Mouse (Mus musculus) heart, embryonic 10.5 days (tissue): ENCODE measurements around the gene Mast3. TPM values are rescaled to one million over a fixed set of nuclear protein-coding genes. Genes with fewer than 3 reads are reported as not detected.

Experiments
- DNase-seq: peaks from one replicate; pipeline ENCODE4 v3.0.0-alpha.2; 2017; ENCODE audit warnings: low spot score
- H3K27ac ChIP-seq: fragments of 300-500 bp; sonication (generic); 2 replicates; pipeline ENCODE4 v1.5.1; 2016; ENCODE audit warnings: mild to moderate bottlenecking
- H3K27me3 ChIP-seq: fragments of 300-500 bp; sonication (generic); 2 replicates; pipeline ENCODE4 v1.6.1; 2016; ENCODE audit warnings: mild to moderate bottlenecking; ENCODE audit not compliant: poor library complexity, insufficient read depth, severe bottlenecking
- H3K36me3 ChIP-seq: fragments of 300-500 bp; sonication (generic); 2 replicates; pipeline ENCODE4 v1.6.1; 2016; ENCODE audit warnings: mild to moderate bottlenecking, moderate library complexity
- H3K4me1 ChIP-seq: fragments of 300-500 bp; sonication (generic); 2 replicates; pipeline ENCODE4 v1.6.1; 2016; ENCODE audit warnings: mild to moderate bottlenecking
- H3K4me3 ChIP-seq: fragments of 300-500 bp; sonication (generic); 2 replicates; pipeline ENCODE4 v1.5.1; 2016; ENCODE audit warnings: mild to moderate bottlenecking, moderate library complexity
- H3K9me3 ChIP-seq: fragments of 300-500 bp; sonication (generic); 2 replicates; pipeline ENCODE4 v1.6.1; 2016; ENCODE audit warnings: mild to moderate bottlenecking, moderate library complexity
- WGBS: fragments of 180-500 bp; shearing (Covaris S2); methylation state at CpG from one replicate; pipeline ENCODE4 v1.1.7; 2016; 5-methylcytosine and 5-hydroxymethylcytosine counted together
- polyA plus RNA-seq: library from polyadenylated mRNA; unstranded; fragments of >200 nt; fragmentation: Nextera tagmentation; extraction: Ambion mirVana; gene quantifications from 2 replicates; pipeline ENCODE4 v1.2.1, GENCODE M21; 2016

Gene Mast3
- polyA plus RNA-seq, 1 experiment from 2014 or later: 9.3 TPM

DNA sequence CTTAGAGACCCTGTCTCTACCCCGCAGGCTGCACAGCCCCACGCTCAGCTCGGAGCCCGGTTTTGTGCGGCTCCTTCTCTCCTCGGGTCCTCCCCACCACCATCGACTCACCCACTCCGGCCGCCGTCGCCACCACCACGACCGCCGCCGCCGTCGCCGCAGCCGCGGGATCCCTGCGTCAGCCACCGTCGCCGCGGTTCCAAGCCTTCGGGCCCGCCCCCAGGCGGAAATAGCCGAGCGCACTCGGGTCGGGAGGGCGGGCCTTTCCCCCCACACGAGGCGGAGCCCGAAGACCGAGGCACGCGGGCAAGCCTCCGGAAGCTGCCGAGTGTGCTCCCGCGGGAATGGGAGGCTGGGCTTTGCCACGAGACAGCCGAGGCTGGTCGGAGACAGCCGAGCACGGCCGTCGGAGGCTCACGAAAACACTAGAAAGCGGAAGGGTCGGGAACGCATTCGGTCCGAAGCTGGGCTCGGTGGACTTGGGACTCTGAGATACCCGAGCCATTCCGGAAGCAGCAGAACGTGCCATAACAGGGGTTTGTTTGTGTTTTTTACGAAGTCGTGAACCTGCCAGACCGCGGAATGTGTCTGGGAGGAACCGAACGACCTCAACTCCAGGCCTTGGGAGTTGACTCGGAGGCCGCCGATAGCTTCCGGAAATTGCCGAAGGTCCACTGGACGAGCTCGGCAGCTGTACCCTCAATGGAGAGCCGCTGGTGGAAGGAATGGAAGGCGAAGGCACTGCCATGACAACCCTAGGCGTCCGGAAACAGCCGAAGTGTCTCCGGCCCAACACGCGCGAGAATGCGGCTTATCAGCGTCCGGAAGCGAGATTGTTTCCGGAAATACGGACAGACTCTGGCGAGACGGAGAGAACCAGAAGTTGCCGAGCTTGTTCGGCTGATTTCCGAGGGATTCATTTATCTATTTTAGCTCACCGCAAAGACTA is 28.1 kb downstream of the Mast3 start, which contains the start of gene Pik3r2:
TSS of gene Pik3r2 (minus strand) at position 218 of the 949 bp plus-strand sequence.
- Histone ChIP-seq H3K4me3 (peak within 1 kb of the TSS; percentile 88), H3K27ac (peak within 1 kb of the TSS; percentile 96), H3K27me3 (peaks cover under 1% of the 10 kb centered on the region; the same call in 1 of the 2 replicates), H3K36me3 (peaks cover 64% of the 10 kb centered on the region), H3K4me1 (peaks cover 47% of the 10 kb centered on the region), H3K9me3 (no peaks in the 10 kb centered on the region)
- under 1% methylated on average over 94 of the region's 94 CpGs for WGBS
- DNase-seq: peak; percentile 99

DNA sequence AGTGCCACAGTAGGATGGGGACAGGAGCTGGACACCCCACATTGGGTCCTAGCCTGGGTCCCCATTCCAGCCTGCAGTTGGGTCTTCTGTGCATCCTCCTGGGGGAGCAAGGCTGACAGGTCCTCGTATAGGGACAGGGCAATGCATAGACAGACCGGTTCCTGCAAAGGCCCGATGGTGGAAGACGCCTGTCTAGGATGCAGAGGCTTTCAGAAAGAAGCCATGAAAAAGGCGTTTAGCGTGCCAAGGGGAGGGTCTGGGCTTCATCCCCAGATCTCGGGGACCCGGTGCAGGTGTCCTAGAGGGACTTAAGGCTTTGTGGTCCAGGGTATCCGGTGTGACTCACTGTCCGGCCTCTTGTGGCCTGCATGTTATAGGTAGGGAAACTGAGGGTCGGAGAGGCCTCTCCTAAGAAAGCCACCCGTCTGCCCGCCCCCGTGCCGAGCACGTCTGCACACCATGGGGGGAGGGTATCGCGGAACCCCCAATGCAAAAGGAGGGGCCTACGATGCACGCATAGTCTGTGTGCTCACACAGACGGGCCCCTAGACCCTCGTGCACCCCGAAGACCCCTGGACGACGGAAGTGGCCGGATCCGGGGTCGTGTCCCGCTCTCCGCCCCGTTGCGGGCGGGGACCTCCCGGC is 28.9 kb downstream of the Mast3 start:
- no peak for DNase-seq
- peaks cover 64% of the 10 kb centered on the region for H3K36me3 ChIP-seq

DNA sequence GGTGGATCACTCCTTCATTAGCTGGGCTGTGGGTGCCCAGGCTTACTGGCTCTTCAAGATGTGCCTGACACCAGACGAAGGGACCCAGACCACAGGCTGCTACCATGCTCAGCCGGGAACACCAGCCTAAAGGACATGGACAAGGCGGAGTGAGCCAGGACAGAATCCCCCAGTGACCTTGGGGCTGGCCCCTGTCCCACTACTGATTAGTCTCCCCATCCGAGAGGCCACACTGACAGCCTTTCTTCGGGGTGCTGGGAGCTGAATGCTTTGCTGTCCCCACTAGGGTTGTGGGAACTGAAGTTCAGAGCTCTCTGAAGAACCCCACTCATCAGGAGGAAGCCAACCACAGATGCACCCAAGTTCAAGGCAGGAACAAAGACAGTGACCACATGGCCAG is 29.6 kb downstream of the Mast3 start:
- 86% methylated on average over 5 of the region's 5 CpGs for WGBS
- Histone ChIP-seq H3K36me3 (peaks cover 64% of the 10 kb centered on the region), H3K4me1 (peaks cover 47% of the 10 kb centered on the region), H3K27me3 (peaks cover 11% of the 10 kb centered on the region; the same call in 1 of the 2 replicates), H3K27ac (peak overlapping the region; percentile 96; the same call in 1 of the 2 replicates), H3K9me3 (no peaks in the 10 kb centered on the region), H3K4me3 (peak overlapping the region; percentile 88; the same call in 1 of the 2 replicates)
- DNase-seq: no peak

More for the DNA sequence above, 28.9 kb downstream of the Mast3 start:
- H3K4me1 ChIP-seq: peaks cover 47% of the 10 kb centered on the region
- WGBS: 4% methylated on average over 34 of the region's 34 CpGs
- no peaks in the 10 kb centered on the region for H3K9me3 ChIP-seq
- peaks cover 4% of the 10 kb centered on the region; the same call in 1 of the 2 replicates for H3K27me3 ChIP-seq
- peak overlapping the region; percentile 88 for H3K4me3 ChIP-seq
- peak overlapping the region; percentile 96 for H3K27ac ChIP-seq

DNA sequence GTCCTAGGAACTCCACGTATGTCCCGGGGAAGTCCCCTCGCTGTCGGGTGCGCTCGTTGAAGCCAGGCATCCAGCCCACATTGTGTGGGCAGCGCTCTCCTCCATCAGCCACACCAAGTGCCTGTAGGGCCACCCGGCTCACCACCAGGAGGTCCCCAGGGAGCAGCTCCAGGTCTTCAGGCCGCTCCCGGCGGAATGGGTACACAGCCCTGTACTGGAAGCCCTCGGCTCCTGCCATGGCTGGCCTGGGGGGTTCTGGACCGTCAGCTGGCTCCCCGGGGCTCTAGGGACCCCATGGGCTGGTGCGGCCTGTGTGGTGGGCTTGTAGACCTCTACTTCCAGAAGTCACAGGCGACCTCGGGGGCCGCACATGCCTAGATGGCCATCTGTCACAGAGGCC is 30.1 kb downstream of the Mast3 start:
- H3K27ac ChIP-seq: peak overlapping the region; percentile 23; the same call in 1 of the 2 replicates

DNA sequence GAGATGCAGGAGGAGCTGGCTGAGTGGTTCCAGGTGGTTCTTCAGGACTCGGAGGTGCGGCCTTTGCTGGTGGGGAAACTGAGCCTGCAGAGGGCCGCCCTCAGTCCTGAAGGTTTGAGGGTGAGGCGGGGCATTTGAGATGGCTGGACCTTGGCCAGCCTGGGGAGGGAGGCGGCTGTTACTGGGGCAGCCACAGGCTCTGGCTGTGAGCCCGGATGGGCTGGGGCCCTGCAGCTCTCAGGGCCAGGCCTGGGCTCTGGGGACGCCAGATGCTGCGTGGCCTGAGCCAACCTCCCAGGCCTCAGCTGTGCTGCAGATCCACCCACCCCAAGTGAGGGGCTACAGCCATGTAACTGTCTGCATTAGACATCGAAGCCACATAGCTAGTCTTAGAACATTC is 31.0 kb downstream of the Mast3 start:
- Histone ChIP-seq H3K27me3 (peaks cover 11% of the 10 kb centered on the region; the same call in 1 of the 2 replicates), H3K36me3 (peaks cover 60% of the 10 kb centered on the region), H3K9me3 (no peaks in the 10 kb centered on the region), H3K4me1 (peaks cover 44% of the 10 kb centered on the region), H3K4me3 (peak overlapping the region; percentile 22; the same call in 1 of the 2 replicates), H3K27ac (no peak overlapping the region)
- DNase-seq: no peak
- 75% methylated on average over 9 of the region's 9 CpGs for WGBS

More for the DNA sequence above, 30.1 kb downstream of the Mast3 start:
- peaks cover 11% of the 10 kb centered on the region; the same call in 1 of the 2 replicates for H3K27me3 ChIP-seq
- peaks cover 62% of the 10 kb centered on the region for H3K36me3 ChIP-seq
- 93% methylated on average over 18 of the region's 18 CpGs for WGBS
- H3K4me1 ChIP-seq: peaks cover 44% of the 10 kb centered on the region
- H3K4me3 ChIP-seq: no peak overlapping the region
- no peak for DNase-seq
- no peaks in the 10 kb centered on the region for H3K9me3 ChIP-seq

DNA sequence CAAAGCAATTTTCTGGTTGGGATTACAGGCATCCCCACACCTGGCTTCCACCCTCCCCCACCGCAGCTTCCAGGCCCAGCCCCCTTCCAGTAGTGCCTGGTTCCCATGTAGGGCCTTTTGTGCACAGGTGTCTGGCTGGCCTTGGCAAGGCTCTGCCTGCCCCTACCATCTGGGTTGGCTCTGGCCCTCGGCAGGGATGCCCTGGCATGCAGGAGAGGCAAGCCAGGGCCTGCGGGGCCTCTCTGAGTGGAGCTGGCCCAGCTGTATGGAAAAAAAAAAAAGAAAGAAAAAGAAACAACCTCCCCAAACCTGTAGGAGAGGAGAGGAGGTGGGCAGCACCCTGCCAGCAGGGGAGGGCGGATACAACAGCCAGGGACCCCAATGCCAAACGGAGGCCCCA is 31.4 kb downstream of the Mast3 start:
- peaks cover 43% of the 10 kb centered on the region for H3K4me1 ChIP-seq
- no peak for DNase-seq
- H3K27me3 ChIP-seq: peaks cover 15% of the 10 kb centered on the region; the same call in 1 of the 2 replicates
- no peaks in the 10 kb centered on the region for H3K9me3 ChIP-seq
- no peak overlapping the region for H3K27ac ChIP-seq
- no peak overlapping the region for H3K4me3 ChIP-seq
- WGBS: 88% methylated on average over 5 of the region's 5 CpGs
- peaks cover 63% of the 10 kb centered on the region for H3K36me3 ChIP-seq

DNA sequence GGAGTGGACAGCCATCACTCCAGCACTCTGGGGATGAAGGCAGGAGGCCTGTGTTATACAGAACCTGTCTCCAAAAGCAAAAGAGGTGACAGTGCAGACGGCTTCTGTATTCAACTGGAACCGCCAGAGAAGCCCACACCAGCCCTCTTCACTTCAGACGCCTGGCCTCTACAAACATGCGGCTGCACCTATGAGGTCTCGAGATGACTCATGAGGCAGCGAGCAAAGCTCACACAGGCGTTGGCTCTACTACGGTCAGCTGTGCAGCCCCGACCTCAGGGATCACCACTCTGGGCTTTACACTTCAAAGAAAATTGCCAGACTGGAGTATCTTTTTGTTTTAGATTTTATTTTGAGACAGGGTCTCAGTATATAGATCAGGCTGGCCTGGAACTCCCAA is 32.0 kb downstream of the Mast3 start:
- peaks cover 68% of the 10 kb centered on the region for H3K36me3 ChIP-seq
- H3K4me1 ChIP-seq: peaks cover 38% of the 10 kb centered on the region
- no peak overlapping the region for H3K4me3 ChIP-seq
- DNase-seq: no peak
- peaks cover 19% of the 10 kb centered on the region; the same call in 1 of the 2 replicates for H3K27me3 ChIP-seq
- 84% methylated on average over 9 of the region's 9 CpGs for WGBS
- H3K9me3 ChIP-seq: no peaks in the 10 kb centered on the region
- no peak overlapping the region for H3K27ac ChIP-seq

DNA sequence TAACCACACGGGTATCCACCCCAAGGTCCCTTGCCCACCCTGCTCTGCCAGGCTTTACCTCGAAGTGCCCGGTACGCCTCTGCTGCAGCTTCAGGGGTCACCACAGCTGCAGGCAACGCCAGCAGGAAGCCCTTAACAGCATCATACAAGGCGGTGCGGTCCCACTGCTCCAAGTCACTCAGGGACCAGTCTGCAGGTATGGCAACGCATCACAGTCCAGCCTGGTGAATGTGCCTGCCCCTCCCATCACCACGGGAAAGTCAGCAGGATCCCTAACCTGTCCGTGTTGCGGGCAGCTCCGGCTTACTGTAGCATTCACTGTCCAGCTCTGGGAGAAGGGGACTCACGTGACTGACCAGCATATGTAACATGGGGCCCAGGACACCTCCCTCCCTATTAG is 32.8 kb downstream of the Mast3 start:
- Histone ChIP-seq H3K9me3 (no peaks in the 10 kb centered on the region), H3K4me1 (peaks cover 34% of the 10 kb centered on the region), H3K36me3 (peaks cover 73% of the 10 kb centered on the region), H3K4me3 (no peak overlapping the region), H3K27ac (no peak overlapping the region), H3K27me3 (peaks cover 27% of the 10 kb centered on the region; the same call in 1 of the 2 replicates)
- no peak for DNase-seq
- 94% methylated on average over 13 of the region's 13 CpGs for WGBS

DNA sequence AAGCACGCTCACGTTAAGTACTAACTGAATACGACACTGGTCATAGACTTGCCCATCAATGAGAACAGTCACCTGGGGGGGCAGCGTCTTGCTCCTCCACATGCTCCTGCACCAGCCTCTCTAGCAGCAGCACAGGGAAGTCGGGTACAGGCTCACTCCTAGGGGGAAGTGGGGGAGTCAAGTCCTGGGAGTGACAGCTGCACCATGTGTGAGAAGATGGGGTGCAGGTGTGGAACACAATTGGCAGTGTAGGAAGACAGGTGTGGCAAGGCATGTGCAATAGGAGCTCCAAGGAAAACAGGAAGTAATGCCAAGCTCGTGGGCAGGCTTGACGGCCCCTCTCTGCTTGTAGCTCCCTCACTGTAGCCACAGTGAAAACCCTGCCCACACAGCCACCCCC is 33.6 kb downstream of the Mast3 start:
- no peak overlapping the region for H3K4me3 ChIP-seq
- 87% methylated on average over 7 of the region's 7 CpGs for WGBS
- H3K4me1 ChIP-seq: peaks cover 39% of the 10 kb centered on the region
- H3K27ac ChIP-seq: no peak overlapping the region
- no peak for DNase-seq
- H3K36me3 ChIP-seq: peaks cover 73% of the 10 kb centered on the region
- H3K9me3 ChIP-seq: no peaks in the 10 kb centered on the region
- peaks cover 34% of the 10 kb centered on the region; the same call in 1 of the 2 replicates for H3K27me3 ChIP-seq

DNA sequence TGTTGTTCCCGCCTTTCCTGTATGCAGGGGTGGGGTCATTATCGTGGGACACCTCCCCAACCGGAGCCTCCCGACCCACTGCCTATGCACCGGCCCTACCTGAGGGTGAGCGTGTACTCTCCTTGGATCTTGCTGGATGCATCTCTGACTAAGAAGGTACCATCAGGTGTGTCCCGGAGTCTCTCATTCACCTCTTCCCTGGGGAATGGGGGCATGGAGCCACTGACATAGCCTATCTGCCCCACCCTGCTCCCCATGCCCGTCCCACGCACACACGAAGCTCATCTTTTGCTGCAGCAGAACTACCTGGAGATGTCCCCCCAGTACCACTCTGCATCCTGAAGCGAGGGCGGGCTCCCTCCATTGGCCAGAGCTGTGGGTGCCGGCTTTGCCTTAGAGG is 34.1 kb downstream of the Mast3 start:
- H3K36me3 ChIP-seq: peaks cover 73% of the 10 kb centered on the region

DNA sequence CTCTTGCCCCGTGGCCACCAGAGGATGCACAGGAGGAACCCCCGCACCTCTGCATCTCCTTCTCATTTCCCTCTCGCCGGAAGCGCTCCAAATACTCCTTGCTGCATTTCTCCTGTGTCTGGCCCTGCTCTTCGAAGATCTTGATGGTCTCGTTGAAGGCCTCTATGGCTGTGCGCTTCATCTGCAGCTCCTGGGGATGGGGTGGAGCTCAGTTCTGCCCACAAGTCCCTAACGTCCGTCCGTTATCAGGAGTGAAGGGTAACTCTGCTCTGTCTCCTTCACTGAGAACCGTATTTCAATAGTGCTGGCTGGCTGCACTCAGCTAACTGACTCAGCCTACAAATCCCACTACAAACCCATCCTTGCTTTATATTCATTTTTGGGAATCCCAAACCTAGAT is 35.0 kb downstream of the Mast3 start:
- peaks cover 70% of the 10 kb centered on the region for H3K36me3 ChIP-seq
- no peak overlapping the region for H3K27ac ChIP-seq
- 57% methylated on average over 12 of the region's 12 CpGs for WGBS
- H3K4me1 ChIP-seq: peaks cover 32% of the 10 kb centered on the region
- no peaks in the 10 kb centered on the region for H3K9me3 ChIP-seq
- no peak overlapping the region for H3K4me3 ChIP-seq
- H3K27me3 ChIP-seq: peaks cover 34% of the 10 kb centered on the region; the same call in 1 of the 2 replicates
- DNase-seq: no peak

More for the DNA sequence above, 34.1 kb downstream of the Mast3 start:
- Histone ChIP-seq H3K27ac (no peak overlapping the region), H3K9me3 (no peaks in the 10 kb centered on the region), H3K27me3 (peaks cover 34% of the 10 kb centered on the region; the same call in 1 of the 2 replicates), H3K4me3 (no peak overlapping the region), H3K4me1 (peaks cover 39% of the 10 kb centered on the region)
- no peak for DNase-seq
- WGBS: 91% methylated on average over 13 of the region's 13 CpGs

DNA sequence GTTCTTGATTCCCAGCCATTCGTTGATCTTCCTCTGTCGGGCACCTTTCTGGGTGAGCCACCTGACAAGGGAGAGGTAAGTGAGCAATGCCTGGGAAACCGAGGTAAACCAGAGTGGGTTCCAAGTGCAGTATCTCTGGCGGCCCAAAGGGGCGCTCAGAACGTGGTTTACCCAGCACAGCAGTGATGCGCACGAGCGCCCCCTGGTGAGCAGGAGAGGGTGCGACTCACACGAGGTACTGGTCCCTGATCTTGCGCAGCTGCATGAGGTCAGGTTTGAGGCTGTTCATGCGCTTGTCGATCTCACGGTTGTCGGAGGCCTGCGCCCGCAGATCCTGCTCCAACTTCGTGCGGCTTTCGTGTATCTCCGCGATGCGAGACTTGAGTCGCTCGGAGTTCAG is 35.5 kb downstream of the Mast3 start:
- no peak overlapping the region for H3K4me3 ChIP-seq
- WGBS: 5% methylated on average over 26 of the region's 26 CpGs
- peak; percentile 96 for DNase-seq
- peaks cover 31% of the 10 kb centered on the region for H3K4me1 ChIP-seq
- H3K9me3 ChIP-seq: no peaks in the 10 kb centered on the region
- peaks cover 65% of the 10 kb centered on the region for H3K36me3 ChIP-seq
- H3K27me3 ChIP-seq: peaks cover 34% of the 10 kb centered on the region; the same call in 1 of the 2 replicates
- no peak overlapping the region for H3K27ac ChIP-seq
